Mouse (Mus musculus): ENCODE measurements around the gene Vps26a.

DNA sequence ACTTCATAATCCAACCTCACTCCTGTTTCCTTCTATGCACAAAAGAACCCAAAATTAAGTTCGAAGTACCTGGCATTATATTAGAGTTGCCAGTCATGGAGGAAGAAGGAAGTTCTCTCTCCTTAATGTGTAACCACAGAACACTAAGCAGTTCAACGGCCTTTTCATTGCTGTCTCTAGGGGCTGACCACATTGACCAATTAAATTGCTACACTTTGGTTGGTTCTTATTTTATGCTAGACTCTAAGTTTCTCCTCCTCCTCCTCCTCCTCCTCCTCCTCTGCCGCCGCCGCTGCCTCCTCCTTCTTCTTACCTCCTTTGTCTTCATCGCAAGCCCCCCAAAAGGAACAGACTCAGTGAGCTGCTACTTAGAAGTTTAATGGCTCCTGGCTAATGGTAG lies 24.9 kb upstream of the Vps26a start:
- TF ChIP-seq CTCF (IDR thresholded peaks at IDR 0.05; ENCODE audit: extremely low read depth, insufficient read depth, low read length) (no peak), POLR2A (IDR thresholded peaks at IDR 0.05; ENCODE audit: extremely low read depth, insufficient read depth, low read length) (no peak)

Measured in cortical plate, adult 2 months (tissue).